Mouse (Mus musculus): ENCODE results near the gene Cd40. TPM values are rescaled to one million over a fixed set of nuclear protein-coding genes. Genes with fewer than 3 reads are reported as not detected.

Gene Cd40
- polyA plus RNA-seq, 1 experiment from 2014 or later, result 7.8 TPM

DNA sequence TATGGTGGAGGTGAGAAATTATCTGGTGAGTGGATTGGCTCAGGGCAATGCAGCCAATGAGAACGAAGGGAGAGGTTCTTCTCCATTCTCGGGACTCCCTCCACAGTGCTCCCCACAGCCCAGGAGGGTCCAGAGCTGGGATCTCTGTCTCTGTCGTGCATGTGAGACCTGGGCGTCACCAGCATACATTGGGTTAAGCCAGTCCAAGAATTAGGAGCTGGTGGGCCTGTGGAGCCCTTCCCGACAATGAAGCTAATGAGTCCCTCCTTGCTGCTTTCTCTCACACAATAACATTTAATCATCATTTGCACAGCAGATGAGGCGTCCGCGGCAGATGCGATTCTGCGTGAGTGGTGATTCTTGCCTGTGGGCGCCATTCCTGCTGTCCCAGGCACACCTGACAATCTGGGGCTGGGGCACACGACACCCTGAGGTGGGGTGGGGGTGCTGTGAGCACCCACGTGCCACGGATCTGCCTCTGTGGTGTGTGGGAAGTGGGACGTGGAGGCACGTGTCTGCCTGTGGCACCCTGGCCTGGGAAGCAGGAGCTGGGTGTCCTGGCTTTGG lies 50.2 kb downstream of the Cd40 start:
- no peak overlapping the region for H3K4me2 ChIP-seq (ENCODE audit: low read depth, low read length)
- 69% methylated on average over 16 of the region's 16 CpGs for WGBS
- H3K27me3 ChIP-seq (ENCODE audit: control insufficient read depth, insufficient read depth, low read length), result peaks cover 66% of the 10 kb centered on the region
- no peaks in the 10 kb centered on the region for H3K9me3 ChIP-seq (replicated peaks; ENCODE audit: control insufficient read depth, low read length)
- no peak overlapping the region for H3K27ac ChIP-seq (ENCODE audit: low read length)
- no peak overlapping the region for H3K4me3 ChIP-seq (ENCODE audit: low read length)
- H3K36me3 ChIP-seq (ENCODE audit: control insufficient read depth, insufficient read depth), result no peaks in the 10 kb centered on the region
- no peak for ATAC-seq (replicated peaks; ENCODE audit: extremely low read depth, insufficient read depth, low FRiP score)
- H3K9ac ChIP-seq (ENCODE audit: low read length), result no peak overlapping the region
- H3K4me1 ChIP-seq (ENCODE audit: control insufficient read depth, insufficient read depth, low read length), result no peaks in the 10 kb centered on the region

DNA sequence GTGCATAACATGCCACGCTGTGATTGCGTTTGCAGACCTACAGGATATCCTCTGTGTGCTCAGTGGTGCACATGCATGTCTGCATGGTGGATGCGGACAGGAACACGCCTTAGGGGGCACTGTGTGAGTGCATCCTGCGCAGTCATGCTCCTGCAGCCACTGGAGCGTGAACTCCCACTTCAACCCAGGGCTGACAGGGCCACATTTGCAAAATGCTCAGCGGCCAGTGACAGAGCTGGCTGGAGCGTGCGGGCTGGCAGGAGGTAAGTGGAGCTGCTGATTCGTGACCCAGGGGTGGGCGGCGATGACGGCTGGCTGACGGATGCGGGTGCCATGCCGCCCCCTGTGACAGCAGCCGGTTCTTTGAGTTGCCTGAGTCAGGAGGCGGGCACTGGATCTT lies 51.2 kb downstream of the Cd40 start:
- H3K4me2 ChIP-seq (ENCODE audit: low read depth, low read length), result no peak overlapping the region
- H3K4me1 ChIP-seq (ENCODE audit: control insufficient read depth, insufficient read depth, low read length), result no peaks in the 10 kb centered on the region
- 23% methylated on average over 18 of the region's 18 CpGs for WGBS
- no peaks in the 10 kb centered on the region for H3K36me3 ChIP-seq (ENCODE audit: control insufficient read depth, insufficient read depth)
- H3K27me3 ChIP-seq (ENCODE audit: control insufficient read depth, insufficient read depth, low read length), result peaks cover 76% of the 10 kb centered on the region
- no peak overlapping the region for H3K9ac ChIP-seq (ENCODE audit: low read length)
- H3K27ac ChIP-seq (ENCODE audit: low read length), result no peak overlapping the region
- H3K9me3 ChIP-seq (replicated peaks; ENCODE audit: control insufficient read depth, low read length), result no peaks in the 10 kb centered on the region
- no peak for ATAC-seq (replicated peaks; ENCODE audit: extremely low read depth, insufficient read depth, low FRiP score)
- H3K4me3 ChIP-seq (ENCODE audit: low read length), result no peak overlapping the region

DNA sequence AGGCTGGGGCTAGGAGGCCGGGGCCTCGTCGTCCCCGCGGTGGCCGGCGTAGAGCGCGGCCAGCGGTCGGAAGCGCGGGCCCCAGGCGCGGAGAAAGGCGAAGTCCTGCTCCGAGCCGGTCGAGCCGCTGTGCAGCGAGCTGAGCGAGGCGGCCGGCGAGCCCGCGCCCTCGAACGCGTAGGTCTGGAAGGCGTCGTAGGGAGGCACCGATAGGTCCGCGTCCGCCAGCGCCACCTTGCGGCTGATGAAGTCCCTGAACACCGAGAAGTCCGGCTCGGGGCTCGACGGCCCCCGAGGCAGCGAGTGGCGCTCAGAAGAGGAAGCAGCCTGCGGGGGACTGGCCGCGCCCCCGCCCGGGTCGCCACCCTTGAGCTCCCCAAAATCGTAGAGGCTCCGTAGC lies 56.7 kb downstream of the Cd40 start:
- Histone ChIP-seq H3K27me3 (ENCODE audit: control insufficient read depth, insufficient read depth, low read length) (peaks cover 95% of the 10 kb centered on the region), H3K9me3 (replicated peaks; ENCODE audit: control insufficient read depth, low read length) (no peaks in the 10 kb centered on the region), H3K36me3 (ENCODE audit: control insufficient read depth, insufficient read depth) (no peaks in the 10 kb centered on the region), H3K9ac (ENCODE audit: low read length) (no peak overlapping the region), H3K4me1 (ENCODE audit: control insufficient read depth, insufficient read depth, low read length) (no peaks in the 10 kb centered on the region), H3K27ac (ENCODE audit: low read length) (no peak overlapping the region), H3K4me3 (ENCODE audit: low read length) (no peak overlapping the region), H3K4me2 (ENCODE audit: low read depth, low read length) (no peak overlapping the region)
- under 1% methylated on average over 54 of the region's 54 CpGs for WGBS
- ATAC-seq (replicated peaks; ENCODE audit: extremely low read depth, insufficient read depth, low FRiP score), result peak; percentile 50; the same call in 1 of the 2 replicates

DNA sequence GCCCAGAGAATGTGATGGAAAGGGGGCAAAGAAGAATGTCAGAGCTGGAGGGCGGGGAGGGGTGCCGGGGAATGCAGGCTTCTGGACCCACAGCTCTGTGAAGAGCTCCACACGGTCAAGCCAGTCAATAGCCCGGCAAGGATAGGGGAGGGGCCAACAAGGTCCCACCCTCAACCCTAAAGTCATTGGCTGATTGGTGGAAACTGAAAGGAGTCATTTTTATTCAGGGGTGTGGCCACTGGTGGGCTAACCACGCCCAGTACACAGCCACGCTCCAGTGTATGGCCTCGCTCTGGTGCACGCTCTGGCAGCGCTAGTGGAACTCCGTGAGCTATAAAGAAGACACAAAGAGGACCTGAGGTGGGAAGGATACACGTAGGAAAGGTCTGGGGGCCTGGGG lies 58.3 kb downstream of the Cd40 start:
- WGBS, result 20% methylated on average over 11 of the region's 11 CpGs
- no peaks in the 10 kb centered on the region for H3K9me3 ChIP-seq (replicated peaks; ENCODE audit: control insufficient read depth, low read length)
- no peak overlapping the region for H3K4me2 ChIP-seq (ENCODE audit: low read depth, low read length)
- H3K4me3 ChIP-seq (ENCODE audit: low read length), result no peak overlapping the region
- no peaks in the 10 kb centered on the region for H3K4me1 ChIP-seq (ENCODE audit: control insufficient read depth, insufficient read depth, low read length)
- H3K36me3 ChIP-seq (ENCODE audit: control insufficient read depth, insufficient read depth), result no peaks in the 10 kb centered on the region
- H3K27ac ChIP-seq (ENCODE audit: low read length), result no peak overlapping the region
- ATAC-seq (replicated peaks; ENCODE audit: extremely low read depth, insufficient read depth, low FRiP score), result no peak
- H3K27me3 ChIP-seq (ENCODE audit: control insufficient read depth, insufficient read depth, low read length), result peaks cover 97% of the 10 kb centered on the region
- H3K9ac ChIP-seq (ENCODE audit: low read length), result no peak overlapping the region

DNA sequence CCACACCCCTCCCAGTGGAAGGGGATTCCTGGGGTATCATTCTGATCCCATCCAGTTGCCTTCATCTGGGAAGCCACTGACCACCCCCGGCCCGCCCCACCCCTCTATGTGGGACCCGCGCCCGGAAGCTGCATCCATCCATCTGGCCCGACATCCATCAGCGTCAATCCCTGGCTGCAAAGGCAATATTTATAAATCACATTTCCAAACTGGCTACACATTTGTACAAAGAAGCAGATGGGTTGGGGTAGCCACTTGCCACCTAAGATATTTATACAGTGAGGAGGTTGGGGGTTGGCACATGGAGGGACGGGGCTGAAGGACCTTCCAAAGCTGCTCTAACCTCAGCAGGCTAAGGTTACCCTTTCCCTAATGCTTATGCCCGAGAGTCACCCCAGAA lies 65.3 kb downstream of the Cd40 start:
- Histone ChIP-seq H3K27ac (ENCODE audit: low read length) (no peak overlapping the region), H3K4me2 (ENCODE audit: low read depth, low read length) (no peak overlapping the region), H3K4me1 (ENCODE audit: control insufficient read depth, insufficient read depth, low read length) (no peaks in the 10 kb centered on the region), H3K27me3 (ENCODE audit: control insufficient read depth, insufficient read depth, low read length) (peaks cover 56% of the 10 kb centered on the region), H3K4me3 (ENCODE audit: low read length) (no peak overlapping the region), H3K9ac (ENCODE audit: low read length) (no peak overlapping the region), H3K36me3 (ENCODE audit: control insufficient read depth, insufficient read depth) (no peaks in the 10 kb centered on the region), H3K9me3 (replicated peaks; ENCODE audit: control insufficient read depth, low read length) (no peaks in the 10 kb centered on the region)
- WGBS, result 78% methylated on average over 9 of the region's 9 CpGs
- no peak for ATAC-seq (replicated peaks; ENCODE audit: extremely low read depth, insufficient read depth, low FRiP score)

DNA sequence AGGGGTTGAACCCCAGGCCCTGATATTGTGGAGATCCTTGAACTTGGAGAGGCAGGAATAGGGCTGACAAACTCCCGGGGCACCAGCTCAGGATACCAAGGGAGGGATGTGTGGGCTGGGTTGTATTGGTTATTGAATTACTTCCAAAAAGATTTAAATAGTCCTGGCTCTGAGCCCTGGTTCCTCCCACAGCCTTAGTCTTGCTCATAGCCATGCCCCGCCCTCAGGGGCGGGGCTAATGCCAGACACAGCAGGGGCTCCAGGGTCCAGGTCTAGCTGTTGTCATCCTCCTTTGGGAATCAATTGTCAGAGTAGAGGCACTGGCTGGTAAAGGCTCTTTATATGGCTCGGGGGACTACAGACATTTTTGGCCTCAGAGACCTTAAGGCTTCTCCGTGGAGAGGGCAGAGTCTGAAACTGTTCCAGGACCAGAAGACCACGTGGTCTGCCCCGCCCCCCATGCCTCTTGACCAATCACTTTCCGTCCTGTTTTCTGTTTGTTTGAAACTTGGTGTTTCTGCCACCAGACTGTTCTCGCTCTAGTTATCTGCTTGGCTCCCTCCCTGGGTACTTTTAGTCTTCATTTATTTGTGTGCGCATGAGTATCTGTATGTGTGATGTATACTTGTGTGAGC lies 65.9 kb downstream of the Cd40 start:
- Histone ChIP-seq H3K27ac (ENCODE audit: low read length) (no peak overlapping the region), H3K9me3 (replicated peaks; ENCODE audit: control insufficient read depth, low read length) (no peaks in the 10 kb centered on the region), H3K36me3 (ENCODE audit: control insufficient read depth, insufficient read depth) (no peaks in the 10 kb centered on the region), H3K4me1 (ENCODE audit: control insufficient read depth, insufficient read depth, low read length) (no peaks in the 10 kb centered on the region), H3K9ac (ENCODE audit: low read length) (no peak overlapping the region), H3K27me3 (ENCODE audit: control insufficient read depth, insufficient read depth, low read length) (peaks cover 54% of the 10 kb centered on the region), H3K4me2 (ENCODE audit: low read depth, low read length) (no peak overlapping the region), H3K4me3 (ENCODE audit: low read length) (no peak overlapping the region)
- WGBS, result 23% methylated on average over 10 of the region's 10 CpGs
- no peak for ATAC-seq (replicated peaks; ENCODE audit: extremely low read depth, insufficient read depth, low FRiP score)

Other genes with a start within 250 kb of the Cd40 start
- 10.6 and 12.1 TPM in 2 replicates for gene Zswim1, start 232.9 kb upstream of the Cd40 start, polyA plus RNA-seq (2015; fragmentation: Nextera tagmentation; extraction: Ambion mirVana)
- 0.42 TPM in 1 of 2 replicates, not detected in the other for gene Spata25, start 227.1 kb upstream of the Cd40 start, polyA plus RNA-seq (2015; fragmentation: Nextera tagmentation; extraction: Ambion mirVana)
- gene Ctsa, start 222.8 kb upstream of the Cd40 start, polyA plus RNA-seq (2015; fragmentation: Nextera tagmentation; extraction: Ambion mirVana), result 173 and 184 TPM in 2 replicates
- gene Neurl2, start 222.2 kb upstream of the Cd40 start, polyA plus RNA-seq (2015; fragmentation: Nextera tagmentation; extraction: Ambion mirVana), result 50.6 and 52.8 TPM in 2 replicates
- 52.0 and 67.2 TPM in 2 replicates for gene Pltp, start 197.9 kb upstream of the Cd40 start, polyA plus RNA-seq (2015; fragmentation: Nextera tagmentation; extraction: Ambion mirVana)
- 53.4 and 54.5 TPM in 2 replicates for gene Pcif1, start 176.3 kb upstream of the Cd40 start, polyA plus RNA-seq (2015; fragmentation: Nextera tagmentation; extraction: Ambion mirVana)
- gene Zfp335, start 143.9 kb upstream of the Cd40 start, polyA plus RNA-seq (2015; fragmentation: Nextera tagmentation; extraction: Ambion mirVana), result 9.2 and 9.5 TPM in 2 replicates
- 3.8 and 9.7 TPM in 2 replicates for gene Mmp9, start 114.8 kb upstream of the Cd40 start, polyA plus RNA-seq (2015; fragmentation: Nextera tagmentation; extraction: Ambion mirVana)
- 0.21 and 0.68 TPM in 2 replicates for gene Slc12a5, start 94.8 kb upstream of the Cd40 start, polyA plus RNA-seq (2015; fragmentation: Nextera tagmentation; extraction: Ambion mirVana)
- 42.5 and 43.2 TPM in 2 replicates for gene Ncoa5, start 20.8 kb upstream of the Cd40 start, polyA plus RNA-seq (2015; fragmentation: Nextera tagmentation; extraction: Ambion mirVana)
- not detected in 2 replicates for gene 1700025C18Rik, start 35.1 kb downstream of the Cd40 start, polyA plus RNA-seq (2015; fragmentation: Nextera tagmentation; extraction: Ambion mirVana)
- 0.11 and 0.19 TPM in 2 replicates for gene Cdh22, start 179.2 kb downstream of the Cd40 start, polyA plus RNA-seq (2015; fragmentation: Nextera tagmentation; extraction: Ambion mirVana)
- gene Slc35c2, start 232.2 kb downstream of the Cd40 start, polyA plus RNA-seq (2015; fragmentation: Nextera tagmentation; extraction: Ambion mirVana), result 40.4 and 43.9 TPM in 2 replicates

Data from heart, embryonic 16.5 days (tissue).